Mouse (Mus musculus): Measurements from ENCODE around the gene Nid1. TPM values are rescaled to one million over a fixed set of nuclear protein-coding genes. Genes with fewer than 3 reads are reported as not detected.

The Nid1 gene
- polyA plus RNA-seq, 2 experiments = 104 to 143 TPM

DNA sequence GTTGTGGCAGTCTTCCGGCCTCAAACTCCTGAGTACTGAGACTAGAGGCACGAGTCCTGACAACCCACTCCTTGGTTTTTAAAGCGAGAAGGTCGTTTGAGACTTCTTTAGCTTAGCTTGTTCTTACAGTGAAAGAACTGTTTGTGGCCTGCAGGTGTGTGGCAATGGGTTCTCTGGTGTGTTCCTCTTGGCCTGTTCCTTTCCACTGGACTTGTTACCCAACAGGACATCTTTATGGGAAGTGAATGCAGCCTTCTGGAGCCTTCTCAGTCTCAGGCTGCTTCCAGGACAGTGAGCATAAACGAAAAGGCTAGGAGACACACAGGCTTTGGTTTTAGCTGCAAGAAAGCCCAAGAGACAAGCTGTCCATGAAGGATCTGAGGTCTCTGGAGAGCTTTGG lies 88.5 kb downstream of the Nid1 start:
- H3K27ac ChIP-seq (replicated peaks; ENCODE audit: low read depth, low read length) = no peak overlapping the region
- TF ChIP-seq POLR2A (IDR thresholded peaks at IDR 0.05; ENCODE audit: borderline replicate concordance, extremely low read depth, insufficient read depth, insufficient read length) = no peak
- H3K36me3 ChIP-seq (ENCODE audit: control insufficient read depth, insufficient read depth, low read length) = no peaks in the 10 kb centered on the region
- no peaks in the 10 kb centered on the region for H3K9me3 ChIP-seq (ENCODE audit: control insufficient read depth, low read length)
- no peaks in the 10 kb centered on the region for H3K27me3 ChIP-seq (ENCODE audit: control insufficient read depth, insufficient read depth, low read length)
- H3K4me2 ChIP-seq (replicated peaks; ENCODE audit: low read depth, low read length, severe bottlenecking) = no peak overlapping the region
- DNase-seq (ENCODE audit: low spot score) (no peak), ATAC-seq (ENCODE audit: low FRiP score, low read depth) (no peak)
- no peak overlapping the region for H3K4me3 ChIP-seq (replicated peaks; ENCODE audit: low read length)
- 76% methylated on average over 5 of the region's 5 CpGs for WGBS
- H3K9ac ChIP-seq (ENCODE audit: low read depth, low read length, severe bottlenecking) = no peak overlapping the region
- 0 out of 2 replicates have a peak, but pooled peaks cover 2% of the 10 kb centered on the region for H3K4me1 ChIP-seq (ENCODE audit: control insufficient read depth, insufficient read depth, low read length)

DNA sequence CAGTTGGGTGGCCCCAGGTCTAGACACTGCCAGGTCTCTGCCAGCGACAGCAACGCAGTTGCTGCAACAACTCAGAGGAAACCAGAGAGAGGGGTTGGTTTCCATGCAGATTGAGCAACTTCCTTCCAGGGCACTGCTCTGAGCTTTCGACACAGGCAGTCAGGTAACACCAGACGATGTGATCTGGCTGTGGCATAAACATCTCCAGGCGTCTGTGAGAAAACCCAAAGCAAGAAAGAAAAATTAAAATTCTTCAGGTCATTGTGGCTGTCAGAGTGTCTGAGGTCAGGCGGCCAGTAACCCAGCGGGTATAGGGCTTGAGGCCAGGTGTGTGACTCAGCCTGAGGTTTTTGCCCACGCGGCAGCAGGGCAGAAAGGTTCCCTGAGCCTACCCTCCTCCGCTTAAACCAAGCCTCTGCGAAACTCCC lies 91.8 kb downstream of the Nid1 start:
- no peak for TF ChIP-seq POLR2A (IDR thresholded peaks at IDR 0.05; ENCODE audit: borderline replicate concordance, extremely low read depth, insufficient read depth, insufficient read length)
- no peak overlapping the region for H3K4me2 ChIP-seq (replicated peaks; ENCODE audit: low read depth, low read length, severe bottlenecking)
- no peaks in the 10 kb centered on the region for H3K27me3 ChIP-seq (ENCODE audit: control insufficient read depth, insufficient read depth, low read length)
- no peaks in the 10 kb centered on the region for H3K9me3 ChIP-seq (ENCODE audit: control insufficient read depth, low read length)
- WGBS = 47% methylated on average over 11 of the region's 11 CpGs
- no peaks in the 10 kb centered on the region for H3K36me3 ChIP-seq (ENCODE audit: control insufficient read depth, insufficient read depth, low read length)
- no peak for DNase-seq (ENCODE audit: low spot score)
- no peak overlapping the region for H3K9ac ChIP-seq (ENCODE audit: low read depth, low read length, severe bottlenecking)
- 0 out of 2 replicates have a peak, but pooled peaks cover 2% of the 10 kb centered on the region for H3K4me1 ChIP-seq (ENCODE audit: control insufficient read depth, insufficient read depth, low read length)
- no peak overlapping the region for H3K27ac ChIP-seq (replicated peaks; ENCODE audit: low read depth, low read length)
- H3K4me3 ChIP-seq (replicated peaks; ENCODE audit: low read length) = no peak overlapping the region
- ATAC-seq (ENCODE audit: low FRiP score, low read depth) = no peak

DNA sequence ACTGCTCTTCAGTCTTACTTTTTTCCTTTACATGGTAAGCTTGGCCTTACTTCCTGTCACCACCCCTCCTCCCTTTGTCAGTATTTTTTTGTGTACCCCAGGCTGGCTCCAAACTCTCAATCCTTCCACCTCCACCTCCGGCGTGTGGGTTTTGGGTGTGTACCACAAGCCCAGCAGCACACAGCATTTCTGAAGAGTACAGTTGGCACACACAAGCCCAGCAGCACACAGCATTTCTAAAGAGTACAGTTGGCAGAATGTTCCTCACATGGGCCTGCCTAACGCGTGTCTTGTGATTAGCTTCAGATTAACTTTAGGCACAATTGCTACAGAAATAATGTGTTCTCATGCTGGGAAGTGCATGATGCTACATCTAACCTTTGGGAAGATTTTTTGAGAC lies 93.6 kb downstream of the Nid1 start:
- H3K36me3 ChIP-seq (ENCODE audit: control insufficient read depth, insufficient read depth, low read length) = no peaks in the 10 kb centered on the region
- 94% methylated on average over 4 of the region's 4 CpGs for WGBS
- ATAC-seq (ENCODE audit: low FRiP score, low read depth) (no peak), DNase-seq (ENCODE audit: low spot score) (no peak)
- H3K4me3 ChIP-seq (replicated peaks; ENCODE audit: low read length) = no peak overlapping the region
- H3K9me3 ChIP-seq (ENCODE audit: control insufficient read depth, low read length) = no peaks in the 10 kb centered on the region
- H3K4me2 ChIP-seq (replicated peaks; ENCODE audit: low read depth, low read length, severe bottlenecking) = no peak overlapping the region
- H3K27ac ChIP-seq (replicated peaks; ENCODE audit: low read depth, low read length) = no peak overlapping the region
- H3K9ac ChIP-seq (ENCODE audit: low read depth, low read length, severe bottlenecking) = no peak overlapping the region
- no peaks in the 10 kb centered on the region for H3K4me1 ChIP-seq (ENCODE audit: control insufficient read depth, insufficient read depth, low read length)
- TF ChIP-seq POLR2A (IDR thresholded peaks at IDR 0.05; ENCODE audit: borderline replicate concordance, extremely low read depth, insufficient read depth, insufficient read length) = no peak
- H3K27me3 ChIP-seq (ENCODE audit: control insufficient read depth, insufficient read depth, low read length) = no peaks in the 10 kb centered on the region

DNA sequence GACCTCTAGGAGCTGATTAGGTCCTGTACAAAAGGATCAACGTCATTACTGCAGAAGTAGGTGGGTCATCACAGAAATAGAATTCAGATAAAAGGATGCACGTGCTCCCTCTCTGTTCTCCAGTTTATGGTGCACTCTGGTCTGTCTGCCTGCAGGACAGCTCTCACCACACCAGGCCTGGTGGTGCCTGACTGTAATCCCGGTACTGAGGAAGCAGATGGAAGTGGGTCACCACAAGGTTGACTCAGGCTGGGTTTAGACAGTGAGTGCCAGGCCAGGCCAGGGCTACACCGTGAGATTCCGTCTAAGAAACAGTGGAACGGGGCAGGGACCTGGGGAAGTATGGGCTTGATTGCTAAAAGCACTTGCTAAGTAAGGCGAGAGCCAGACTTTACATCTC lies 94.6 kb downstream of the Nid1 start:
- H3K4me3 ChIP-seq (replicated peaks; ENCODE audit: low read length) = no peak overlapping the region
- no peak for TF ChIP-seq POLR2A (IDR thresholded peaks at IDR 0.05; ENCODE audit: borderline replicate concordance, extremely low read depth, insufficient read depth, insufficient read length)
- 80% methylated on average over 7 of the region's 7 CpGs for WGBS
- no peak overlapping the region for H3K9ac ChIP-seq (ENCODE audit: low read depth, low read length, severe bottlenecking)
- no peaks in the 10 kb centered on the region for H3K36me3 ChIP-seq (ENCODE audit: control insufficient read depth, insufficient read depth, low read length)
- no peak overlapping the region for H3K27ac ChIP-seq (replicated peaks; ENCODE audit: low read depth, low read length)
- DNase-seq (ENCODE audit: low spot score) = no peak
- H3K27me3 ChIP-seq (ENCODE audit: control insufficient read depth, insufficient read depth, low read length) = no peaks in the 10 kb centered on the region
- H3K9me3 ChIP-seq (ENCODE audit: control insufficient read depth, low read length) = no peaks in the 10 kb centered on the region
- no peaks in the 10 kb centered on the region for H3K4me1 ChIP-seq (ENCODE audit: control insufficient read depth, insufficient read depth, low read length)
- no peak for ATAC-seq (ENCODE audit: low FRiP score, low read depth)
- no peak overlapping the region for H3K4me2 ChIP-seq (replicated peaks; ENCODE audit: low read depth, low read length, severe bottlenecking)

DNA sequence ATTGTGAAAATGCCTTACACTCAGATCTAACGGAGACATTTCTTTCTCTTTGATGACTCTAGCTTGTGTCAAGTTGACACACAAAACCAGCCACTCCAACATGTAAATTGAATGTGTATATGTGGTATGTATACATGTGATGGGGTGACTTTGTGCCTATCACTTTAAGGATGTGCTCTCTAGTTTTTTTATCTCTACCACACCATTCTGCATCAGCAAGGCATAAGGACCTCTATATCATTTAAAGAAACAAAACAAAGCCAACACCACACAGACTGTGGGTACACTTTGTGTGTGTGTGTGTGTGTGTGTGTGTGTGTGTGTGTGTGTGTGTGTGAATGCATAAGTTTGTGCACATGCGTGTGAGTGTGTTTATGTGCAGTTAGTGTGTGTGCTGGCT lies 99.2 kb downstream of the Nid1 start:
- Histone ChIP-seq H3K36me3 (ENCODE audit: control insufficient read depth, insufficient read depth, low read length) (no peaks in the 10 kb centered on the region), H3K9me3 (ENCODE audit: control insufficient read depth, low read length) (no peaks in the 10 kb centered on the region), H3K4me3 (replicated peaks; ENCODE audit: low read length) (no peak overlapping the region), H3K27me3 (ENCODE audit: control insufficient read depth, insufficient read depth, low read length) (no peaks in the 10 kb centered on the region), H3K4me2 (replicated peaks; ENCODE audit: low read depth, low read length, severe bottlenecking) (no peak overlapping the region), H3K27ac (replicated peaks; ENCODE audit: low read depth, low read length) (no peak overlapping the region), H3K4me1 (ENCODE audit: control insufficient read depth, insufficient read depth, low read length) (no peaks in the 10 kb centered on the region; the same call in 1 of the 2 replicates), H3K9ac (ENCODE audit: low read depth, low read length, severe bottlenecking) (no peak overlapping the region)
- no peak for TF ChIP-seq POLR2A (IDR thresholded peaks at IDR 0.05; ENCODE audit: borderline replicate concordance, extremely low read depth, insufficient read depth, insufficient read length)
- no peak for DNase-seq (ENCODE audit: low spot score)
- ATAC-seq (ENCODE audit: low FRiP score, low read depth) = no peak
- 89% methylated on average over 2 of the region's 2 CpGs for WGBS

All from limb, embryonic 14.5 days (tissue).